Mouse (Mus musculus) kidney, postnatal 0 days (tissue): ENCODE results near the gene Axin1. TPM values are rescaled to one million over a fixed set of nuclear protein-coding genes. Genes with fewer than 3 reads are reported as not detected.

Experiments used
- ATAC-seq: fragments of 200-750 bp; cut with Nextera tagmentation; replicated peaks from 2 replicates; pipeline ENCODE4 v1.8.0; 2017; ENCODE audit warnings: low read depth, moderate number of reproducible peaks, moderate TSS enrichment, moderate library complexity; ENCODE audit not compliant: low FRiP score
- DNase-seq: peaks from one replicate; pipeline ENCODE4 v3.0.0-alpha.2; 2016; ENCODE audit warnings: low spot score
- H3K27ac ChIP-seq: fragments of 300-500 bp; sonication (generic); 2 replicates; pipeline ENCODE4 v1.5.1; 2014; ENCODE audit warnings: mild to moderate bottlenecking
- H3K27me3 ChIP-seq: fragments of 300-500 bp; sonication (generic); 2 replicates; pipeline ENCODE4 v1.6.1; 2014; ENCODE audit warnings: low read length, mixed read lengths; ENCODE audit not compliant: insufficient read depth
- H3K36me3 ChIP-seq: fragments of 300-500 bp; sonication (generic); 2 replicates; pipeline ENCODE4 v1.6.1; 2014; ENCODE audit warnings: low read length, mixed read lengths; ENCODE audit not compliant: insufficient read depth
- H3K4me1 ChIP-seq: fragments of 300-500 bp; sonication (generic); replicated peaks from 2 replicates; pipeline ENCODE4 v1.6.1; 2014; ENCODE audit warnings: antibody characterized with exemption, low read length, mixed read lengths; ENCODE audit not compliant: insufficient read depth
- H3K4me2 ChIP-seq: fragments of 300-500 bp; sonication (generic); 2 replicates; pipeline ENCODE4 v1.6.1; 2014; ENCODE audit warnings: mild to moderate bottlenecking, low read length, moderate library complexity, mixed read lengths
- H3K4me3 ChIP-seq: fragments of 300-500 bp; sonication (generic); replicated peaks from 2 replicates; pipeline ENCODE4 v1.5.1; 2014; ENCODE audit warnings: low read depth, low read length
- H3K9ac ChIP-seq: fragments of 300-500 bp; sonication (generic); 2 replicates; pipeline ENCODE4 v1.6.1; 2014; ENCODE audit warnings: low read depth, low read length
- H3K9me3 ChIP-seq: fragments of 300-500 bp; sonication (generic); replicated peaks from 2 replicates; pipeline ENCODE4 v1.6.1; 2016; ENCODE audit warnings: low read length, inconsistent platforms, mixed read lengths
- CTCF ChIP-seq: IDR thresholded peaks from 2 replicates; pipeline ENCODE4 v1.5.1; 2016; ENCODE audit warnings: antibody characterized with exemption, low read depth, mild to moderate bottlenecking, moderate library complexity
- WGBS: fragments of 180-500 bp; shearing (Covaris S2); extraction: QIAGEN DNeasy Blood & Tissue Kit; methylation state at CpG from one replicate; pipeline ENCODE4 v1.1.7; 2014; 5-methylcytosine and 5-hydroxymethylcytosine counted together
- polyA plus RNA-seq: library from polyadenylated mRNA; unstranded; fragments of >200 nt; fragmentation: Nextera tagmentation; extraction: Ambion mirVana; gene quantifications from 2 replicates; pipeline ENCODE4 v1.2.1, GENCODE M21; 2015

Gene Axin1
- polyA plus RNA-seq, 1 experiment from 2014 or later, result 19.4 TPM

GRCm38 (mm10) chr17:26237667-26238066 is 99.2 kb downstream of the Axin1 start:
- Histone ChIP-seq H3K9me3 (no peaks in the 10 kb centered on the region), H3K9ac (no peak overlapping the region), H3K27ac (no peak overlapping the region), H3K27me3 (no peaks in the 10 kb centered on the region), H3K36me3 (no peaks in the 10 kb centered on the region), H3K4me1 (0 out of 2 replicates have a peak, but pooled peaks cover 2% of the 10 kb centered on the region), H3K4me2 (no peak overlapping the region), H3K4me3 (no peak overlapping the region)
- TF ChIP-seq CTCF, result no peak
- WGBS, result 79% methylated on average over 10 of the region's 10 CpGs
- DNase-seq (no peak), ATAC-seq (no peak)

GRCm38 (mm10) chr17:26239551-26239950 is 101.1 kb downstream of the Axin1 start:
- no peak for ATAC-seq
- 75% methylated on average over 2 of the region's 2 CpGs for WGBS
- Histone ChIP-seq H3K4me3 (no peak overlapping the region), H3K27ac (no peak overlapping the region), H3K9ac (no peak overlapping the region), H3K9me3 (no peaks in the 10 kb centered on the region), H3K4me2 (no peak overlapping the region), H3K27me3 (no peaks in the 10 kb centered on the region), H3K4me1 (0 out of 2 replicates have a peak, but pooled peaks cover 6% of the 10 kb centered on the region), H3K36me3 (no peaks in the 10 kb centered on the region)
- DNase-seq, result no peak
- no peak for TF ChIP-seq CTCF

- Histone ChIP-seq H3K4me3 (no peak overlapping the region), H3K27ac (no peak overlapping the region), H3K27me3 (no peaks in the 10 kb centered on the region), H3K9me3 (no peaks in the 10 kb centered on the region), H3K4me2 (no peak overlapping the region), H3K9ac (no peak overlapping the region), H3K36me3 (no peaks in the 10 kb centered on the region), H3K4me1 (0 out of 2 replicates have a peak, but pooled peaks cover 6% of the 10 kb centered on the region)
- TF ChIP-seq CTCF, result no peak
- DNase-seq, result no peak
- 69% methylated on average over 6 of the region's 6 CpGs for WGBS
- ATAC-seq, result no peak
Observed at GRCm38 (mm10) chr17:26240120-26240790, 101.8 kb downstream of the Axin1 start.

GRCm38 (mm10) chr17:26240990-26241389 is 102.5 kb downstream of the Axin1 start:
- Histone ChIP-seq H3K4me1 (0 out of 2 replicates have a peak, but pooled peaks cover 6% of the 10 kb centered on the region), H3K27ac (no peak overlapping the region), H3K4me2 (no peak overlapping the region), H3K9ac (no peak overlapping the region), H3K9me3 (no peaks in the 10 kb centered on the region), H3K4me3 (no peak overlapping the region), H3K36me3 (no peaks in the 10 kb centered on the region), H3K27me3 (no peaks in the 10 kb centered on the region)
- WGBS, result 81% methylated on average over 6 of the region's 6 CpGs
- no peak for TF ChIP-seq CTCF
- DNase-seq (no peak), ATAC-seq (no peak)

GRCm38 (mm10) chr17:26243471-26244100 is 105.1 kb downstream of the Axin1 start:
- Histone ChIP-seq H3K27ac (peak overlapping the region; percentile 88), H3K9me3 (no peaks in the 10 kb centered on the region), H3K4me3 (peak overlapping the region; percentile 60), H3K36me3 (no peaks in the 10 kb centered on the region), H3K4me1 (0 out of 2 replicates have a peak, but pooled peaks cover 6% of the 10 kb centered on the region), H3K4me2 (peak overlapping the region; percentile 74), H3K27me3 (no peaks in the 10 kb centered on the region), H3K9ac (peak overlapping the region; percentile 55)
- ATAC-seq, result peak; percentile 17
- peak; percentile 74 for DNase-seq
- peak; percentile 57 for TF ChIP-seq CTCF
- WGBS, result under 1% methylated on average over 32 of the region's 32 CpGs

GRCm38 (mm10) chr17:26244101-26244841 is 105.8 kb downstream of the Axin1 start, which contains the start of gene Fam234a:
Fam234a (minus strand) TSS chr17:26244242.
- TF ChIP-seq CTCF, result no peak
- H3K4me3 ChIP-seq, result peak within 1 kb of the TSS; percentile 60

More at GRCm38 (mm10) chr17:26244101-26244841, 105.8 kb downstream of the Axin1 start, which contains the start of gene Fam234a:
- ATAC-seq (peak; percentile 96), DNase-seq (peak; percentile 97)
- 0 out of 2 replicates have a peak, but pooled peaks cover 6% of the 10 kb centered on the region for H3K4me1 ChIP-seq
- WGBS, result 10% methylated on average over 32 of the region's 33 CpGs
- H3K9ac ChIP-seq, result peak within 1 kb of the TSS; percentile 55
- no peaks in the 10 kb centered on the region for H3K9me3 ChIP-seq
- no peaks in the 10 kb centered on the region for H3K27me3 ChIP-seq
- H3K4me2 ChIP-seq, result peak within 1 kb of the TSS; percentile 74
- peak within 1 kb of the TSS; percentile 88 for H3K27ac ChIP-seq
- no peaks in the 10 kb centered on the region for H3K36me3 ChIP-seq

Other genes starting within 250 kb of the Axin1 start
- gene Rab40c, start 219.0 kb upstream of the Axin1 start, polyA plus RNA-seq, result 20.4 and 22.1 TPM in 2 replicates
- 69.5 and 70.2 TPM in 2 replicates for gene Pigq, start 193.8 kb upstream of the Axin1 start, polyA plus RNA-seq
- 1.1 and 2.5 TPM in 2 replicates for gene Nhlrc4, start 193.7 kb upstream of the Axin1 start, polyA plus RNA-seq
- gene A930017K11Rik, start 186.1 kb upstream of the Axin1 start, polyA plus RNA-seq, result 6.8 and 7.2 TPM in 2 replicates
- 17.0 and 19.8 TPM in 2 replicates for gene Capn15, start 152.9 kb upstream of the Axin1 start, polyA plus RNA-seq
- 35.3 and 40.2 TPM in 2 replicates for gene Rab11fip3, start 69.1 kb upstream of the Axin1 start, polyA plus RNA-seq
- gene Decr2, start 48.4 kb upstream of the Axin1 start, polyA plus RNA-seq, result 44.8 and 47.3 TPM in 2 replicates
- 56.1 and 57.6 TPM in 2 replicates for gene Nme4, start 43.1 kb upstream of the Axin1 start, polyA plus RNA-seq
- gene Tmem8, start 25.4 kb upstream of the Axin1 start, polyA plus RNA-seq, result 13.0 and 14.0 TPM in 2 replicates
- gene Mrpl28, start 15.2 kb upstream of the Axin1 start, polyA plus RNA-seq, result 175 and 192 TPM in 2 replicates
- gene Pdia2, start 60.4 kb downstream of the Axin1 start, polyA plus RNA-seq, result 1.9 and 2.0 TPM in 2 replicates
- gene Rgs11, start 64.3 kb downstream of the Axin1 start, polyA plus RNA-seq, result 9.1 and 11.1 TPM in 2 replicates
- 16.8 and 22.4 TPM in 2 replicates for gene Arhgdig, start 69.1 kb downstream of the Axin1 start, polyA plus RNA-seq
- 81.6 and 85.6 TPM in 2 replicates for gene Fam234a, start 105.6 kb downstream of the Axin1 start, polyA plus RNA-seq
- gene Luc7l, start 114.2 kb downstream of the Axin1 start, polyA plus RNA-seq, result 71.3 and 75.7 TPM in 2 replicates